Mouse (Mus musculus) lung, postnatal 0 days (tissue): ENCODE measurements around the gene P2ry14. TPM values are rescaled to one million over a fixed set of nuclear protein-coding genes. Genes with fewer than 3 reads are reported as not detected.
"Not testable (repeated sequence)": the region's sequence is repeated elsewhere in the genome, so short reads cannot be mapped to it uniquely, and the experiment has no call there.

Experiments
- ATAC-seq: fragments of 200-750 bp; cut with Nextera tagmentation; 2 replicates; pipeline ENCODE4 v1.8.0; 2017; ENCODE audit warnings: moderate library complexity
- DNase-seq: peaks from one replicate; pipeline ENCODE4 v3.0.0-alpha.2; 2016; ENCODE audit warnings: low spot score
- H3K27ac ChIP-seq: fragments of 300-500 bp; sonication (generic); 2 replicates; pipeline ENCODE4 v1.5.1; 2014; ENCODE audit warnings: antibody characterized with exemption, mild to moderate bottlenecking, low read length, mixed read lengths
- H3K27me3 ChIP-seq: fragments of 300-500 bp; sonication (generic); replicated peaks from 2 replicates; pipeline ENCODE4 v1.6.1; 2014; ENCODE audit warnings: low read length, mixed read lengths; ENCODE audit not compliant: insufficient read depth
- H3K36me3 ChIP-seq: fragments of 300-500 bp; sonication (generic); 2 replicates; pipeline ENCODE4 v1.6.1; 2014; ENCODE audit warnings: low read length, mixed read lengths; ENCODE audit not compliant: insufficient read depth
- H3K4me1 ChIP-seq: fragments of 300-500 bp; sonication (generic); 2 replicates; pipeline ENCODE4 v1.6.1; 2014; ENCODE audit warnings: antibody characterized with exemption, low read depth, low read length, mixed read lengths; ENCODE audit not compliant: insufficient read depth
- H3K4me2 ChIP-seq: fragments of 300-500 bp; sonication (generic); replicated peaks from 2 replicates; pipeline ENCODE4 v1.6.1; 2014; ENCODE audit warnings: low read depth, mild to moderate bottlenecking, low read length, moderate library complexity, mixed read lengths
- H3K4me3 ChIP-seq: fragments of 300-500 bp; sonication (generic); 2 replicates; pipeline ENCODE4 v1.5.1; 2014; ENCODE audit warnings: low read depth, low read length
- H3K9ac ChIP-seq: fragments of 300-500 bp; sonication (generic); replicated peaks from 2 replicates; pipeline ENCODE4 v1.6.1; 2014; ENCODE audit warnings: low read depth, mild to moderate bottlenecking
- H3K9me3 ChIP-seq: fragments of 300-500 bp; sonication (generic); 2 replicates; pipeline ENCODE4 v1.6.1; 2016; ENCODE audit warnings: low read length, mixed read lengths
- CTCF ChIP-seq: IDR thresholded peaks from 2 replicates; pipeline ENCODE4 v1.5.1; 2016; ENCODE audit warnings: antibody characterized with exemption, mild to moderate bottlenecking
- EP300 ChIP-seq: IDR thresholded peaks from 2 replicates; pipeline ENCODE4 v1.6.1; 2016; ENCODE audit warnings: antibody characterized with exemption, mild to moderate bottlenecking, control low read depth
- WGBS: fragments of 180-500 bp; shearing (Covaris S2); extraction: QIAGEN DNeasy Blood & Tissue Kit; methylation state at CpG from one replicate; pipeline ENCODE4 v1.1.7; 2014; 5-methylcytosine and 5-hydroxymethylcytosine counted together
- polyA plus RNA-seq: library from polyadenylated mRNA; unstranded; fragments of >200 nt; fragmentation: Nextera tagmentation; extraction: Ambion mirVana; gene quantifications from 2 replicates; pipeline ENCODE4 v1.2.1, GENCODE M21; 2015

Gene P2ry14
- polyA plus RNA-seq, 1 experiment from 2014 or later: 65.2 TPM

DNA sequence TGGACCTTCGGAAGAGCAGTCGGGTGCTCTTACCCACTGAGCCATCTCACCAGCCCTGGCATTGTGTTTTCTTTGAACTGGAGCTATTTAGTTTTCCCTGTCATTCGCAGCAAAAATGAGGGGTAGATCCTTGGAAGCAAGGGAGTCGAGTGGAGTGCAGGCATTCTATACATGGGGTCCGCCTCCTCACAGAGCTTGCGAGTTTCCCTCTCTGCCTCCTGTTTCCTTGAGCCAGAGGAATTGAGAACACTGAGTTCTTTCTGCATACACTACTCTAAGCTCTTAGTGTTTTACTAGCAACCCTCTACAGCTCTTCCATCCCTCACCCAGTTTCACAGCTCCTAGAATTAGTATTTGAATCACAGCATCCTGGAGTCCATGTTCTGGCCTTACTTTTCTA is 2.0 kb upstream of the P2ry14 start:
- H3K4me3 ChIP-seq: no peak overlapping the region
- H3K4me1 ChIP-seq: no peaks in the 10 kb centered on the region
- ATAC-seq (no peak), DNase-seq (no peak)
- H3K9ac ChIP-seq: no peak overlapping the region
- WGBS: 90% methylated on average over 6 of the region's 6 CpGs
- H3K4me2 ChIP-seq: no peak overlapping the region
- TF ChIP-seq CTCF: no peak
- no peak for TF ChIP-seq EP300
- H3K27me3 ChIP-seq: no peaks in the 10 kb centered on the region
- H3K27ac ChIP-seq: no peak overlapping the region
- no peaks in the 10 kb centered on the region for H3K36me3 ChIP-seq
- H3K9me3 ChIP-seq: no peaks in the 10 kb centered on the region

DNA sequence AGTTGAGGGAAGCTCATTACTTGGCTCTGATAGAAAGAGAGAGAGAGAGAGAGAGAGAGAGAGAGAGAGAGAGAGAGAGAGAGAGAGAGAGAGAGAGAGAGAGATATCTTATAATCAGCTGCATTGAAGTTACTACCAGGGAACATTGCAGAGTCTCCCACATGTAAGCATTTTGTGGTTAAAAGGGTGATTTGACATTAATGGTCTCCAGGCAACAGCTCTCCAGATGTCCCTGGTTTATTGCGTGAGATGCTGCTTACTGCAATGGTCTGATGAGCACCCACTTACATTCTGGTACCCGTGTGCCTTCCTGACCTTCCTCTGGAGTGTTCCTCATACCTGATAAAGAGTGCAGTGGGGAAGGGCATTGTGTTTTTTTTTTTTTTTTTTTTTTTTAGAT is 1.5 kb upstream of the P2ry14 start:
- Histone ChIP-seq H3K9ac (no peak overlapping the region), H3K4me1 (no peaks in the 10 kb centered on the region), H3K36me3 (no peaks in the 10 kb centered on the region), H3K27ac (no peak overlapping the region), H3K4me2 (no peak overlapping the region), H3K4me3 (no peak overlapping the region), H3K27me3 (no peaks in the 10 kb centered on the region), H3K9me3 (no peaks in the 10 kb centered on the region)
- no peak for ATAC-seq
- no peak for DNase-seq
- WGBS: 69% methylated on average over 2 of the region's 2 CpGs
- TF ChIP-seq CTCF (no peak), EP300 (no peak)

DNA sequence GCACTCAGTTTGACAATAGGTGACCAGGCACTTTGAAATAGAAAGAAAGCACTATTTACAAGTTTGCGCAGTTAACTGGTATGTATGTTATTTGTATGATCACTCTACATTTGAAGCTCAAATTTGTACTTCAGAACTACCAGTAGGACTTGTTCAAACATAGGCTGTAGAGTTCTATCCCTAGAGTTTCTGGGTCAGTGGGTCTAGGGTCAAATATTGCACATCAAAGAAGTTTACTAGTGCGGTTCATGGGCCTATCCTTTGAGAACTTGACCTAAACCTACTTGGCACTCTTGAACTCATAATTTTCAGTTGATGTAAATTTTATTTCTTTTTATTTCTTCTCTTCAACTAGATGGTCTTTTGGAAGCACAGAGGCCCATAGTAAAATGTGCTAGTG is 2.8 kb downstream of the P2ry14 start:
- Histone ChIP-seq H3K27me3 (no peaks in the 10 kb centered on the region), H3K27ac (no peak overlapping the region), H3K9me3 (no peaks in the 10 kb centered on the region), H3K36me3 (no peaks in the 10 kb centered on the region), H3K4me1 (no peaks in the 10 kb centered on the region), H3K4me3 (no peak overlapping the region), H3K4me2 (no peak overlapping the region), H3K9ac (no peak overlapping the region)
- 94% methylated on average over 2 of the region's 2 CpGs for WGBS
- DNase-seq: no peak
- no peak for ATAC-seq
- TF ChIP-seq EP300: no peak
- TF ChIP-seq CTCF: no peak

DNA sequence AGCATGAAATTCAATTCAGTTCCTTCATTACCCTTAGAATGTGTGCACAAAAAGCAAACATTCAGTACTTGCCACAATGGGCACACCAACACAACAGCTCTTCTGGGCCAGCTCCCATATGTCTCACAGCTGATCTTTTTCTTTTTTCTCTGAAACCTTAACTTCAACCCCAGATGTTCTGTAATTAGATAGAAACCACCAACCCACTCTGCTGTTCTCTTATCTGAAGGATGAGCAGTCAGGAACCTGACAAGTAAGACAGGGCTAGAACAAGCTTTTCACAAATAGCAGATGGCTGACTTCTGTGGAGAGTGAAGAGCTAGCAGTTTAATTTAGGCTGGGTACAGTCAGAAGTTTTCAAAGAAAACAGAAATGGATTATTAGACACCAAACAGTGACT is 3.8 kb downstream of the P2ry14 start:
- H3K9me3 ChIP-seq: no peaks in the 10 kb centered on the region
- no peak overlapping the region for H3K4me2 ChIP-seq
- no peak for TF ChIP-seq CTCF
- no peak for TF ChIP-seq EP300
- H3K4me3 ChIP-seq: no peak overlapping the region
- H3K4me1 ChIP-seq: no peaks in the 10 kb centered on the region
- H3K9ac ChIP-seq: no peak overlapping the region
- ATAC-seq (no peak), DNase-seq (no peak)
- H3K36me3 ChIP-seq: no peaks in the 10 kb centered on the region
- no peaks in the 10 kb centered on the region for H3K27me3 ChIP-seq
- H3K27ac ChIP-seq: no peak overlapping the region

DNA sequence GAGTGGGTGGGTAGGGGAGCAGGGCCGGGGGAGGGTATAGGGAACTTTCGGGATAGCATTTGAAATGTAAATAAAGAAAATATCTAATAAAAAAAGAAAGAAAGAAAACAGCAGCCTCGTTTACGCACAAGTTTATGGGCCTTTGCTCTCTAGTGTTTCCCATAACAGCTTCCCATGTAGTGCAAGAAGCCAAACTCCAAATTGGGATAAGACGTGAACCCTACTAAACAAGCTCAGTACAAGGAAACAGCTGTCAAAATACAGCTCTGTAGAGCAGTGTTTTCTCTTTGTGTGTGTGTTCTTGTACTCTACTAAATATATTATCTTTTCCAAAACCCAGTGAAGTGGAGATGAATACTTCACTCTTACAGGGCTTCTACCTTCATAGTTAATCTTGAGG is 8.2 kb downstream of the P2ry14 start:
- Histone ChIP-seq H3K4me1 (no peaks in the 10 kb centered on the region; the same call in 1 of the 2 replicates), H3K4me3 (no peak overlapping the region), H3K9ac (no peak overlapping the region), H3K36me3 (no peaks in the 10 kb centered on the region), H3K27ac (no peak overlapping the region), H3K9me3 (no peaks in the 10 kb centered on the region), H3K4me2 (no peak overlapping the region), H3K27me3 (no peaks in the 10 kb centered on the region)
- 62% methylated on average over 5 of the region's 5 CpGs for WGBS
- no peak for TF ChIP-seq EP300
- TF ChIP-seq CTCF: no peak
- no peak for DNase-seq
- no peak for ATAC-seq

DNA sequence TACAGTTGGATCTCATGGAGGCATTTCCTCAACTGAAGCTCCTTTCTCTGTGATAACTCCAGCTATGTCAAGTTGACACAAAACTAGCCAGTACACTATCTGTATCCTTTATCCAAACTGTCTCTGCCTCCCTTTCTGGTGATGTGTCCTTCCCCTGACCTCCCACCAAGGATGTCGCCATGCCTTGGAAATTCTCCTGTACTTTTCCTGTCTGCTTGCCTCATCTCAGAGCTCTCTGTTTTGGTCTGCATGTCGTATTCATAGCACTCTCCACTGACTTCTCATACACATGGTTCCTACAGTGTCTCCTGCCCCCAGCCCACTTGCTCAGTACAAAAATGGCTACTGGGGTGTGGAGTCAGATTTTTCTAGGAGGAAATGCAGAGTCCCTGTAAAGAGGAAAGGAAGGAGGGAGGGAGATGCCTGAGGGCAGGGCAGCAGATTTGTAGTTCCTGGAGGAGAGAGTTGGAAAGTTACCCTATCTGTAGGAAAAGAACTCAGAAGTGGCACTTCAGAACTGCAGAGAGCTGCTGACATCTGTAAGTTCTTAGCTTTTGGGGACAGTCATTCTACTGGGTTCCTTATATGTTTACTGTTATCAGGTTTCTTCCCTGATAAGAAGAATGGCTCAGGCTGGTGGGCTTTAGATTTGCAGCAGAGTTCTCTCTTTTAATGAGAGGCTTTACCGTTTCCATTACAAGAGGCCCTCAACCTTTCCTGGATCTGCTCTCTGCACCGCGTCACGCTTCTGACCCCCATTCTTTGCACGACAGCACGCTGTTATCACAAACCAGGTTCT is 11.7 kb downstream of the P2ry14 start:
- no peak for TF ChIP-seq EP300
- TF ChIP-seq CTCF: no peak
- peak; percentile 20 for DNase-seq
- Histone ChIP-seq H3K27ac (no peak overlapping the region), H3K9me3 (no peaks in the 10 kb centered on the region), H3K9ac (no peak overlapping the region), H3K36me3 (no peaks in the 10 kb centered on the region), H3K4me2 (no peak overlapping the region), H3K4me1 (no peaks in the 10 kb centered on the region; the same call in 1 of the 2 replicates), H3K27me3 (no peaks in the 10 kb centered on the region), H3K4me3 (no peak overlapping the region)
- ATAC-seq: no peak; the same call in 1 of the 2 replicates
- WGBS: 26% methylated on average over 8 of the region's 8 CpGs

DNA sequence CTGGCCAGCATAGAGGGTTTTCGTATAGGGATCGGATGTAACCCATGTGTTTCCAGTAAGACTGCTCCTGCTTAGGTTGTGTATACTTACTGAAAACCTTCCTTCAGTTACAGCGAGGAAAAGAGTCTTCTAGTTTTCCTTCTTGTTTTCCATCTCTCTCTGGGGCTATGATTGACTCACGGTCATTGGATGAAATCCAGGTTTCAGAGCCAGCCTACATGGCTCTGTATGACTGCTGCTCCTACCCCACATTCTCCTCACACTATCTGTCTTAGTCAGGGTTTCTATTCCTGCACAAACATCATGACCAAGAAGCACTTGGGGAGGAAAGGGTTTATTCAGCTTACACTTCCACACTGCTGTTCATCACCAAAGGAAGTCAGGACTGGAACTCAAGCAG is 12.5 kb downstream of the P2ry14 start:
- not testable (repeated sequence) for DNase-seq, ATAC-seq, H3K27me3 ChIP-seq, H3K4me2 ChIP-seq, H3K4me3 ChIP-seq, H3K9ac ChIP-seq, H3K36me3 ChIP-seq, H3K27ac ChIP-seq, H3K9me3 ChIP-seq, H3K4me1 ChIP-seq
- 74% methylated on average over 4 of the region's 4 CpGs for WGBS
